Mouse (Mus musculus) erythroblast, embryonic 14.5 days (primary cell): Measurements from ENCODE around the gene Rbm14. TPM values are rescaled to one million over a fixed set of nuclear protein-coding genes. Genes with fewer than 3 reads are reported as not detected.
A peak's percentile ranks its signal among the peaks of the same experiment; 100 is the strongest.

Experiments
- H3K27me3 ChIP-seq: 2 replicates; pipeline ENCODE4 v1.6.1; 2012; ENCODE audit warnings: inconsistent platforms; ENCODE audit not compliant: control insufficient read depth
- H3K36me3 ChIP-seq: 2 replicates; pipeline ENCODE4 v1.6.1; 2012; ENCODE audit warnings: mild to moderate bottlenecking, inconsistent platforms; ENCODE audit not compliant: control insufficient read depth
- H3K4me1 ChIP-seq: 2 replicates; pipeline ENCODE4 v1.6.1; 2012; ENCODE audit warnings: inconsistent platforms; ENCODE audit not compliant: control insufficient read depth
- H3K4me3 ChIP-seq: replicated peaks from 2 replicates; pipeline ENCODE3; 2012; ENCODE audit warnings: moderate library complexity, mild to moderate bottlenecking, inconsistent platforms
- H3K9me3 ChIP-seq: 2 replicates; pipeline ENCODE4 v1.6.1; 2012; ENCODE audit warnings: low read length, inconsistent platforms, mixed read lengths; ENCODE audit not compliant: control insufficient read depth
- GATA1 ChIP-seq: IDR thresholded peaks from 2 replicates; pipeline ENCODE4 v1.6.1; 2012; ENCODE audit warnings: low read length, inconsistent platforms, mixed read lengths
- TAL1 ChIP-seq: IDR thresholded peaks from 3 replicates; pipeline ENCODE4 v1.6.1; 2012; ENCODE audit warnings: low read length, inconsistent platforms, mixed read lengths
- polyA plus RNA-seq: library from polyadenylated mRNA; stranded (reverse); fragments of >175 nt; gene quantifications from 2 replicates; pipeline ENCODE4 v1.2.3, GENCODE M21; 2012

Rbm14 gene
- polyA plus RNA-seq, 1 experiment: 3.8 TPM

- no peak overlapping the region for H3K4me3 ChIP-seq
- no peaks in the 10 kb centered on the region for H3K9me3 ChIP-seq
- H3K27me3 ChIP-seq: peaks cover 61% of the 10 kb centered on the region
- peaks cover 51% of the 10 kb centered on the region for H3K4me1 ChIP-seq
- TF ChIP-seq TAL1: no peak
- H3K36me3 ChIP-seq: peaks cover 2% of the 10 kb centered on the region
Measured at GRCm38 (mm10) chr19:4842611-4843010, 31.2 kb upstream of the Rbm14 start.

- no peaks in the 10 kb centered on the region for H3K9me3 ChIP-seq
- peaks cover 57% of the 10 kb centered on the region for H3K4me1 ChIP-seq
- peaks cover 52% of the 10 kb centered on the region for H3K27me3 ChIP-seq
- H3K4me3 ChIP-seq: no peak overlapping the region
- TF ChIP-seq TAL1: no peak
- no peak for TF ChIP-seq GATA1
- H3K36me3 ChIP-seq: peaks cover 17% of the 10 kb centered on the region
Measured at GRCm38 (mm10) chr19:4840848-4841247, 29.4 kb upstream of the Rbm14 start.

GRCm38 (mm10) chr19:4839149-4839548, 27.7 kb upstream of the Rbm14 start, which contains the start of the genes Ccs and Ccdc87:
Gene Ccs, minus strand, starts transcription at chr19:4839332.
Gene Ccdc87, plus strand, starts transcription at chr19:4839366.
- H3K4me3 ChIP-seq: peak within 1 kb of the TSS; percentile 71
- peaks cover 43% of the 10 kb centered on the region for H3K27me3 ChIP-seq
- peaks cover 26% of the 10 kb centered on the region for H3K36me3 ChIP-seq
- no peaks in the 10 kb centered on the region for H3K9me3 ChIP-seq
- H3K4me1 ChIP-seq: peaks cover 53% of the 10 kb centered on the region
- no peak for TF ChIP-seq GATA1
- TF ChIP-seq TAL1: no peak

GRCm38 (mm10) chr19:4838526-4839140, 27.2 kb upstream of the Rbm14 start:
- H3K4me3 ChIP-seq: peak overlapping the region; percentile 71
- peaks cover 53% of the 10 kb centered on the region for H3K4me1 ChIP-seq
- TF ChIP-seq TAL1: no peak
- no peak for TF ChIP-seq GATA1

GRCm38 (mm10) chr19:4837049-4837448, 25.6 kb upstream of the Rbm14 start:
- Histone ChIP-seq H3K4me1 (peaks cover 53% of the 10 kb centered on the region), H3K9me3 (no peaks in the 10 kb centered on the region), H3K27me3 (peaks cover 27% of the 10 kb centered on the region), H3K4me3 (no peak overlapping the region), H3K36me3 (peaks cover 47% of the 10 kb centered on the region)
- no peak for TF ChIP-seq TAL1
- no peak for TF ChIP-seq GATA1

More at GRCm38 (mm10) chr19:4838526-4839140, 27.2 kb upstream of the Rbm14 start:
- peaks cover 32% of the 10 kb centered on the region for H3K36me3 ChIP-seq
- no peaks in the 10 kb centered on the region for H3K9me3 ChIP-seq
- peaks cover 40% of the 10 kb centered on the region for H3K27me3 ChIP-seq

- Histone ChIP-seq H3K4me1 (peaks cover 47% of the 10 kb centered on the region), H3K4me3 (no peak overlapping the region), H3K9me3 (no peaks in the 10 kb centered on the region), H3K27me3 (peaks cover 17% of the 10 kb centered on the region), H3K36me3 (peaks cover 54% of the 10 kb centered on the region)
- TF ChIP-seq TAL1 (no peak), GATA1 (no peak)
Measured at GRCm38 (mm10) chr19:4836096-4836495, 24.7 kb upstream of the Rbm14 start.

- Histone ChIP-seq H3K36me3 (peaks cover 75% of the 10 kb centered on the region), H3K9me3 (no peaks in the 10 kb centered on the region), H3K27me3 (no peaks in the 10 kb centered on the region), H3K4me1 (peaks cover 32% of the 10 kb centered on the region), H3K4me3 (no peak overlapping the region)
- no peak for TF ChIP-seq TAL1
- TF ChIP-seq GATA1: no peak
Measured at GRCm38 (mm10) chr19:4833977-4834376, 22.5 kb upstream of the Rbm14 start.

- Histone ChIP-seq H3K9me3 (no peaks in the 10 kb centered on the region), H3K4me3 (no peak overlapping the region), H3K27me3 (no peaks in the 10 kb centered on the region), H3K4me1 (peaks cover 12% of the 10 kb centered on the region), H3K36me3 (peaks cover 93% of the 10 kb centered on the region)
- TF ChIP-seq TAL1 (no peak), GATA1 (no peak)
Measured at GRCm38 (mm10) chr19:4829156-4829555, 17.7 kb upstream of the Rbm14 start.

- Histone ChIP-seq H3K4me3 (no peak overlapping the region), H3K4me1 (peaks cover 12% of the 10 kb centered on the region), H3K36me3 (peaks cover 87% of the 10 kb centered on the region), H3K9me3 (no peaks in the 10 kb centered on the region), H3K27me3 (no peaks in the 10 kb centered on the region)
- TF ChIP-seq GATA1 (no peak), TAL1 (no peak)
Measured at GRCm38 (mm10) chr19:4828444-4829114, 17.1 kb upstream of the Rbm14 start.
